Mouse (Mus musculus) induced T-regulatory cell, adult 2 months (primary cell): ENCODE measurements around the gene Fbxo21.
A peak's percentile ranks its signal among the peaks of the same experiment; 100 is the strongest.

Experiments used
- DNase-seq: peaks from one replicate; pipeline ENCODE4 v3.0.0-alpha.2; 2012; ENCODE audit warnings: low read depth

Fbxo21 gene

GRCm38 (mm10) chr5:117980921-117981320 is 4.4 kb downstream of the Fbxo21 start:
- DNase-seq, result no peak

- no peak for DNase-seq
Measured at GRCm38 (mm10) chr5:117981943-117982342, 5.4 kb downstream of the Fbxo21 start.

DNA sequence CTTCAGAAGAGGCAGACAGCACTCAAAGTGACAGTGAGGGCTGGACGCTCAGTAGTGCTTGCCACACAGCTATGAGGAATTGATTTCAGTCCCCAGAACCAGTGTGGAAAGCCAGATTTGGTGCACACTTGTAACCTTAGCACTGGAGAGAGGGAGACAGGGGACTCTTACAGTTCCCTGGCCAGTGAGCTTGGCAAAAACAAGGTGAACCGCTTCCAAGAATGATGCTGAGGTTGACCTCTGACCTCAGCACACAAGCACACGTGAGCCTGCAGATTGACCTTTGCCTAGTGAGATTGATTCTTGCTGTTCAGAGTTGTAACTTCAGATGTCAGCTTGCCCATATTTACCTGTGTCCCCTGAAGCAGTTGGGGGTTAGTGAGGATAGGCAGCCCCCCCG is 9.8 kb downstream of the Fbxo21 start:
- no peak for DNase-seq

DNA sequence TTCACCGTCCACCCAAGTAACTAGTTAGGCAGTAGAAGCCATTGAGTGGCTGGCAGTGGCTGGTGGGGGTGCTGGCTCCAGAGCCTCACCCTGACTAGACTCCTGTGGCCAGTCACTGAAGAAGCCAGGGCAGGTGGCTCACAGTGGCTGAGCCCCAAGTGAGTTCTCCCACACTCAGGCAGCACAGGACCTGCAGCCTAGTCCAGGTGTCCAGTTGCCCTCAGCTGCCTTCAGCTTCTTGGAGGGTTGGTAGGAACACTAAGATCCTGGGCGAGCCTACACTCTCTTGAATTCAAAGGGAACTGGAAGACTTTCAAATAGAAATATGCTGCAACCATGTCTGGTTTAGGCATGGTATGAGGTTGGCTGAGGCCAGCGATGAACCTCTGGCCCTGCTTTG is 11.4 kb downstream of the Fbxo21 start:
- DNase-seq, result no peak

DNA sequence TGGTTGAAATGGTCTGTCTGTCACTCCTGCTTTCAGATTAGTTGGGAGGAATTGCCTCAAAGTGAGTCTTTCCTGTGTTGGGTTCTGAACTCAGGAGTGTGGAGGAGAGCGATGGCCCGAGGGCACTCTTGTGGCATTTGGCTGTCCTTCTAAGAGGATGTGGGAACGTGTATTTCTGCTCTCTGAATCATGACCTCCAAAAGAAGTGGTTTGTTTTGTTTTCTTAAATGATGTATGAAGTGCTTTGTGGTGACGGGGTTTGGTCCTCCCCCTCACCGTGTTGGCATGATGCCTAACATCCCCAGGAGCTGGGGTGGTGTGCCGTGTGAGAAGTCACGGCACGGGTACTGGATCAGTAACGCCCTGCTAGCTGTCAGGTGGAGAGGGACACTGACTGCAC is 11.8 kb downstream of the Fbxo21 start:
- no peak for DNase-seq

GRCm38 (mm10) chr5:117989773-117990172 is 13.2 kb downstream of the Fbxo21 start:
- DNase-seq, result no peak

DNA sequence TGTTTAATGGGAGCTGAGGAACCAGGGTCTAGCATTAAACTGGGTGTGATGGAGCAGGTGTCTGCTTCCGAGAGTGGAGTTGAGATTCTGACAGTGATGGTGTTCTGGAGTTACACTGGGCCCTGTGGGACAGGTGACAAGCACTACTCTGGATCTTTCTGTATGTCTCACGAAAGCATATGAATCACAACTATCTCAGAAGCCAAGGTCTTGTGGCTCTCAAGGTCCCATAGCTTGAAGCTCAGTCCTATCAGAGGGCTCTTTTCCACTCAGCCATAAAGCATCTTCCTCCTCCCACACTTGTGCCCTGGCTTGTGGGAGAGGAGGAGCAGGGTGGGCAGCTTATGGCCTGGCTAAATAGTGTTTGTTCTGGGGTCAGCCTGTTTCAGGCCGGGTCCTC is 14.4 kb downstream of the Fbxo21 start:
- DNase-seq, result no peak

- no peak for DNase-seq
Measured at GRCm38 (mm10) chr5:117993550-117993949, 17.0 kb downstream of the Fbxo21 start.

- DNase-seq, result no peak
Measured at GRCm38 (mm10) chr5:117995372-117995901, 18.9 kb downstream of the Fbxo21 start.

DNA sequence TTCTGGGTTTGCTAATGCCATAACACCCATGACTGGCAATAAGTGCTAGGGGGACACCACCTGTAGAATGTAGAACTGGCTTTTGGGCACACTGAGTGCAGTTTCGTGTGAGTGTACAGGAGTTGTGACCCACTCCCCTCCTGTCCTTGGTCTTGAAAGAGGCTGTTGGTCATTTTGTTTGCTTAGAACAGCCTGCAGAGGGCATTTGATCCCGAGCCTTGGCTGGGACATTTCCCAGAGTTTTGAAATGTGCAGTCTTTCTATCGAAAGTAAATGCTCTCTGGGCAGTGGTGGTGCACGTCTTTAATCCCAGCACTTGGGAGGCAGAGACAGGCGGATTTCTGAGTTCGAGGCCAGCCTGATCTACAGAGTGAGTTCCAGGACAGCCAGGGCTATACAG is 19.4 kb downstream of the Fbxo21 start:
- no peak for DNase-seq

DNA sequence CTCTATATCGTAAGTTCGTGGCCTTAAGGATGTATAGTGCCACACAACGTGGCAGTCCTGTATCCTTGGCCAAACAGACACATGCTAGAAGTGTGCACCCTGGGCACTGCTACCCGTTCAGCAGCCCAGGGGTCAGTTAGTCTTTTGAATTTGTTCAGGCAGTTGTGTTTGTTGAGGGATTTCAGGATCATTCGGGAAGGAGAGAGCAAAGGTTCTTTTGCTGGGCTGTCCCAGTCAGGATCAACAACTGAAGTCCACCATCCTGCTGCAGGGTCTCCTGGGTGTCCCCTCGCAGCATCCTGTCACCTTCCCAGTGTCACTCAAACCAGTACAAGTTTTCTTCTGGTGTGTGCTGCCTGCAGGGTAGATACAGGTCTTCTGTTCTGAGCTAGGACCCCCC is 20.1 kb downstream of the Fbxo21 start:
- no peak for DNase-seq

GRCm38 (mm10) chr5:117997434-117997970 is 21.0 kb downstream of the Fbxo21 start:
- no peak for DNase-seq

- DNase-seq, result no peak
Measured at GRCm38 (mm10) chr5:117999061-117999460, 22.5 kb downstream of the Fbxo21 start.

- DNase-seq, result no peak
Measured at GRCm38 (mm10) chr5:117999584-117999983, 23.1 kb downstream of the Fbxo21 start.

GRCm38 (mm10) chr5:118002059-118002458 is 25.5 kb downstream of the Fbxo21 start:
- DNase-seq, result peak; percentile 75

DNA sequence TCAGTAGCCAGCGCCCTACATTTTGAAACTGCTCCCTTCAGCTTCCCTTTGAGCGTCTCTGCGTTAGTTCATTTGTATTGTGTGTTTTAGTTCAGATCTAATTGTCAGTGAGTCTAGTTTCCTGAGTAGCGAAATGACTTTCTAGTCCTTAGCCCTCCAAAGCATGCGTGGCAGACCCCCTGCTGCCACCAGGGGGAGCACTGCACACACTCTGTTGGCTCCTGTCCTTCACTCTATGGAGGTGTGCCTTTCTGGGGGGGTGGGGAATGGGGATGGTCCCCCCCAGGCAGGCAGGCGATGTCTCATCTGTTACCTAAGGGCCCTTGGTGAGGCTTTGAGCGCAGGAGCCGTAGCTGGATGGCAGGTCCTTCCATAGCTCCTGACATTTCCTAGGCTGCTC is 28.1 kb downstream of the Fbxo21 start:
- DNase-seq, result peak; percentile 78

DNA sequence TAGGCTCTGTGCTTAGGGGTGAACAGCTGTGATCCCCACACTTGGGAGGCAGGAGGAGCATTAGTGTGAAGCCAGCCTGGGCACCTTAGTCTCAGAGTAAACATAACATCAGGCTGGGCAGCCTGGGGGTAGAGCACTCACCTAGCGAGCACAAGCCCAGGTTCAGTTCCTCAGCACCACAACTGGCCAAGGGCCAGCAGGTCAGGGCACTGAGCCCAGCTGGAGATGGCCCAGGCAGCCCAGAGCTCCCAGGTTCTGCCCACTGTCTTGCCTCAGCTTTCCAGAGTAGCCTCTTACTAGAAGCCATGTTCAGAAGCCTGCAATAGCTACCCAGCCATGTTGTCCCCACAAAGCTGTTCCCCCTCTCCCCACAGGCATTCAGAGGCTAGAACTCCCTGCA is 29.2 kb downstream of the Fbxo21 start:
- no peak for DNase-seq

DNA sequence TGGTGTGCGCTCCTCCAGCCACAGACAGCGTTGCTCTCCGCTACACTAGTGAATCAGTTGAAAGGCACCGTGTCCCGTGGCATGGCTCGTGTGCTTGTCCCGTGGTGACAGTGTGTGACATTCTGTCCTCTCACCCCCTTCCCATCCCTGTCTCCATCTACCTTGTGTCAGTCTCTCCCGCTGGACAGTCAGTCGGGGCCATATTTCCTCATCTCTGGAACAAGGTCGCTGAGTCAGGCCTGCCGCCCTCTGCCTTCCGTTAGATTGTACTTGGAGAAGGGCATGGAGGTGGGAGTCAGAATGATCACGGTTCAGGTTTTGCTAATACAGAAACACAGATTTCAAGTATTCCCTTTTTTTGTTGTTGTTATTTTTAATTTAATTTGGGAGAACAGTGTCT is 31.8 kb downstream of the Fbxo21 start:
- DNase-seq, result no peak

DNA sequence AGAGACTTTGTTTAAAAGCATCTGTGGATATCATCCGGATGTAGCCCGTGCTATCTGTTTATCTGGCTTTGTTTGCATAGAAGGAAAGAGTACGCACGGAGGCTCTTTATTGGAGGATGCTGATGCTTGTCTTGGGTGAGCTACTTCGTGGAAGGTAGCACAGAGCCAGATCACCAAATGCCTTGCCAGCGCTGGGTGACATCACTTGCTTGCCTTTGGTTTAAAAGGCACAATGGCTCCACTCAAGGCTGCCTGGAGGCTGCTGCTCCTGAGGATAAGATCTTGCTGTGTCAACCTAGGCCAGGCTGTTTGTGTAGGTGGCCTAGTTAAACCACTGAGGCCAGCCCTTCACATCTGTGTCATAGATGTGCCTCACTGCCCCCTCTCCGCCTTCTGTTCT is 34.3 kb downstream of the Fbxo21 start:
- DNase-seq, result no peak

DNA sequence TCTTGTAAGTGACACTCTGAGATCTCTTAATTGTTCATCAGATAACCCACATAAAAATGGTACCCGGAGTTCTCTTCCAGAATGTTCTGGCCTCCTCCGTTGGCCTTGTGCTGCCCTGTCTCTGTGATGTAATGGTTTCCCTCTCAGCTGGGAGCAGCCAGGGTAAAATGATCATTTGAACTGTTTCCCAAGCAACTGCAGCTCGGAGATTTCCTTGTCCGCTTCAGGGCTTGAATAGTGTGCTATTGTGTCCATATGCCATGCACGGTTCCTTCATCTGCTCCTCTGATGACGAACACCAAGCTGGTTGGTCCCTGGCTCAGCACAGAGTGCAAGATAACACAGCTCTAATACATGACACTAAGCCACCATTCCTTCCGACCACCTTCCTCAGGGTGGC is 35.3 kb downstream of the Fbxo21 start:
- DNase-seq, result no peak

- no peak for DNase-seq
Measured at GRCm38 (mm10) chr5:118015028-118015427, 38.5 kb downstream of the Fbxo21 start.

- no peak for DNase-seq
Measured at GRCm38 (mm10) chr5:118015669-118016068, 39.1 kb downstream of the Fbxo21 start.

DNA sequence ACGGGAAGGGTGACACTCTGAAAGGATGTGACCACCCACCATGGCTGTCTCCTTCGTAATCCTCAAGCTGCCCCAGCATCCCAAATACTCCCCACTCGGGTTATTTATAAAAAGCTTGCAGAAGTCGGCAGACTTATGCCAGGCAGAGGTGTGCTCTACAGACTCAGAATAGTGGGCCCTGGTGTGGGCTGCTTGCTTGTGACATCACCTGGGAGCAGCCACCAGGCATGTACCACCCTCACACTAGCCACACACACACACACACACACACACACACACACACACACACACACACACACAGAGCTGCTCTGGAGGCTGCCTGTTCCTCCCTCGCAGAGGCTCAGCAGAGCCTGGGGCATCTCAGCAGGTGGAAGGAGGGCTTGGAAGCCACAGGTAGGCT is 41.0 kb downstream of the Fbxo21 start:
- no peak for DNase-seq

DNA sequence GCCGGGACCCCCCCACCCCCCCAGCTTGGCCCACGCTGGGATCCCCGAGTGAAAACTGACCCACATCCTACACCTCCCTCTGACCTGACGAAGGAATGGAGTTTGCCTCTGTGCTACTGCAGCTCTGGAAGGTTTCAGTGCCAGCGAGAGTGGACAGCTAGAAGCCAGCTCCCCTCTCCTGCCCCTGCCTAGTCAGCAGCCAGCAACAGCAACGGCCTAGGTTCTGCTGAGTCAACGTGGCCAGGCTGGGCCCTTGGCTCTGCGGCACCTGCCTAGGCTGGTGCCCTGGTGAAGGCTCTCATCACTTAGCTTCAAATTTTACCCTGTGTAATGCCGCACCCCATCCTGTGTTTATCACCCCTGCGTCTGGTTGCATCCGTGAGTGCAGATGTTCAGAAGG is 43.4 kb downstream of the Fbxo21 start:
- no peak for DNase-seq

DNA sequence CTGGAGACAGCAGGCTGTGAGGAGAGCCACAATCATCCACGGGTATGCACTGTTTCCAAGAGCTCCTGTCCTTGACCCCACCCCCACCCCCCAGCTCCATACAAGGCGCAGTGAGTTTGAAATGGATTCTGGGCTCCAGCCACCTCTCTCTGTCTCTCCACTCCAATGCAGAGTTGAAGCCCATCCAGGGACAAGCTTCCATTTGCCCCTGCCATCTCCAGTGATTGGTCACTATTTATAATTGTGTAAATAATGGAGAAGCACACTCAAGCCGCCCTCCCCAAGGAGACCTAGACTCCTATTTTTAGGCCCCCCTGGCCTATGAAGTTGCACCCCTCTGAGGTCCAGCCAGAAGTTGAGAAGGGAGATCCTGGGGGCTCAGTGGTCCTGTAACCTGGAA is 46.5 kb downstream of the Fbxo21 start:
- no peak for DNase-seq
